Mouse (Mus musculus) kidney, adult 2 months (tissue): ENCODE results near the gene Cnot1. TPM values are rescaled to one million over a fixed set of nuclear protein-coding genes. Genes with fewer than 3 reads are reported as not detected.

Source experiments
- DNase-seq: peaks from one replicate; pipeline ENCODE4 v3.0.0; 2021
- H3K27ac ChIP-seq: fragments of 200-500 bp; 2 replicates; pipeline ENCODE4 v1.5.1; 2012; ENCODE audit warnings: low read depth, low read length, control low read depth, inconsistent platforms; ENCODE audit not compliant: insufficient read depth
- H3K27me3 ChIP-seq: fragments of 200-500 bp; replicated peaks from 2 replicates; pipeline ENCODE4 v1.6.1; 2012; ENCODE audit warnings: mild to moderate bottlenecking, moderate library complexity, low read length, inconsistent platforms; ENCODE audit not compliant: control insufficient read depth, insufficient read depth
- H3K36me3 ChIP-seq: fragments of 200-500 bp; 2 replicates; pipeline ENCODE4 v1.6.1; 2012; ENCODE audit warnings: mild to moderate bottlenecking, moderate library complexity, low read length, inconsistent platforms; ENCODE audit not compliant: control insufficient read depth, insufficient read depth
- H3K4me1 ChIP-seq: fragments of 200-500 bp; 2 replicates; pipeline ENCODE4 v1.6.1; 2011; ENCODE audit warnings: low read length; ENCODE audit not compliant: control insufficient read depth, insufficient read depth
- H3K4me3 ChIP-seq: fragments of 200-500 bp; 2 replicates; pipeline ENCODE4 v1.5.1; 2011; ENCODE audit warnings: mild to moderate bottlenecking, low read depth, low read length, control low read depth; ENCODE audit not compliant: insufficient read depth
- CTCF ChIP-seq: fragments of 200-500 bp; conservative IDR thresholded peaks from 2 replicates; pipeline ENCODE4 v1.5.1; 2011; ENCODE audit warnings: low read depth, mild to moderate bottlenecking, control low read depth, low read length, moderate library complexity, mixed read lengths; ENCODE audit not compliant: insufficient read depth, insufficient read length
- POLR2A ChIP-seq: fragments of 200-500 bp; IDR thresholded peaks from one replicate; pipeline ENCODE4 v1.6.1; 2011; ENCODE audit warnings: low read depth, low read length, control low read depth
- WGBS: fragments of 180-500 bp; shearing (Covaris S2); methylation state at CpG from one replicate; pipeline ENCODE4 v1.1.7; 2018; 5-methylcytosine and 5-hydroxymethylcytosine counted together
- polyA plus RNA-seq: library from polyadenylated mRNA; depleted of rRNA; stranded (reverse); fragments of >200 nt; gene quantifications from 2 replicates; pipeline ENCODE4 v1.2.3, GENCODE M21; 2012

Gene Cnot1
- polyA plus RNA-seq, 1 experiment, result 57.4 TPM

DNA sequence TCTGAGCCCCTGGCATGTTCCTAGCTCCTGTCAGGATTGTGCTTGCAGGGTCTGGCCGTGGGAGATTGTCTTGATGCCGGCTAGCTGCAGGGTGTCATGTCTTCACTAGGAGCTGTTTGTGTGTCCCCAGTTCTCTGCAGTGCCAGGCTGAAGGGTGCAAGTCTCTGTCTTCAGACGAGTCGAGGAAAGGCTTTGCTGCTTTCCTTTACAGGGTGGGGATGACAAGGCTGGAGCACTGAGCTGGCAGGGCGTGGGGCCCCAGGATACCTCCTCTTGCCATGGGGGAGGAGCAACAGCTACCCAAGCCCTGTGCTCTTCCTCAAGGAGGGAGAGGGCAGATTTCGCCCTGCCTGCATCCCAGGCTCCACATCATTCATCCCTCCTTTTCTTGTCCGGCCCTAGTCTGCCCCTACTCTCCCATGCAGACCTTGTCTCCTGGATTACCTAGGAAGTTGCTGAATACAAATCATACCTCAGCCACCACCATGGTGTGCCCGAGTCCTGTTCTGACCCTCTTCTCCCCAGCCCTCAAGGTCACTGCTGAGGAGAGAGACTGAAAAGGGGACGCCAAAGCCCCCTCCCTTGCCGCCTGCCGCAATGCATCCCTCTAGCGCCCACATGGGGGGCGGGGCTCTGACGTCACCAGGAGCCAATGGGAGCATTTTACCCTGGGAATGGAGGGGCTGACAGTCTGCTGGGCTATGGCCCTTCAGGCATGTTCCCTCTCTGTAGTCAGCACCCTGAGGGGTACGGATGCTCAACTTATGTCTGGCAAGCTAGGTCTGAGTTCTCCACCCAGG, 103.6 kb downstream of the Cnot1 start:
- TF ChIP-seq CTCF, result no peak
- 8% methylated on average over 15 of the region's 15 CpGs for whole genome bisulfite sequencing
- peak overlapping the region; percentile 55 for H3K4me3 ChIP-seq
- no peaks in the 10 kb centered on the region for H3K4me1 ChIP-seq
- H3K36me3 ChIP-seq, result no peaks in the 10 kb centered on the region
- no peak for DNase-seq
- no peaks in the 10 kb centered on the region for H3K27me3 ChIP-seq
- H3K27ac ChIP-seq, result no peak overlapping the region

GRCm38 (mm10) chr8:95702480-95703446, 104.5 kb downstream of the Cnot1 start:
- Histone ChIP-seq H3K4me1 (no peaks in the 10 kb centered on the region), H3K27me3 (no peaks in the 10 kb centered on the region), H3K27ac (no peak overlapping the region), H3K36me3 (no peaks in the 10 kb centered on the region), H3K4me3 (peak overlapping the region; percentile 55)
- WGBS, result 3% methylated on average over 34 of the region's 34 CpGs
- peak; percentile 71 for DNase-seq
- TF ChIP-seq POLR2A (no peak), CTCF (no peak)

DNA sequence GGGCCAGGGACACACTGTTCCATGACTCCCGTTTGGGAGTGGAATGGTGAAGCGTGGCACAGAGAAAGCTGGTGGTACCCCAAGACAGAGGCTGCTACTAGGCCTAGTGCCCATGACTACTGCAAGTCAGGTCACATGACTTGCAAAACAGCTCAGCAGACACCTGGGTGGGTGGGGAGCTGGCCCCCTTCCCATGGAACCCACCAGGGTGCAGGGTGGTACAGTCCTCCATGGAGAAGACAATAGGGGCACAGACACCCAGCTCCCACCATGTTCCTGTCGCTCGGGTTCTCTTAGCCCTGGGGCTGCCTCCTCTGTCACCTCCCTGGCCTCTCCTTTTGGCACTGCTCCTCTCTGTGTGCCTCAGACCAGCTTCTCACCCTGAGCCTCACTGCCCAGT, 105.5 kb downstream of the Cnot1 start:
- 70% methylated on average over 4 of the region's 4 CpGs for WGBS
- no peak for DNase-seq
- H3K36me3 ChIP-seq, result no peaks in the 10 kb centered on the region
- H3K27me3 ChIP-seq, result no peaks in the 10 kb centered on the region
- TF ChIP-seq CTCF (no peak), POLR2A (no peak)
- no peak overlapping the region for H3K4me3 ChIP-seq
- H3K4me1 ChIP-seq, result no peaks in the 10 kb centered on the region
- H3K27ac ChIP-seq, result no peak overlapping the region

DNA sequence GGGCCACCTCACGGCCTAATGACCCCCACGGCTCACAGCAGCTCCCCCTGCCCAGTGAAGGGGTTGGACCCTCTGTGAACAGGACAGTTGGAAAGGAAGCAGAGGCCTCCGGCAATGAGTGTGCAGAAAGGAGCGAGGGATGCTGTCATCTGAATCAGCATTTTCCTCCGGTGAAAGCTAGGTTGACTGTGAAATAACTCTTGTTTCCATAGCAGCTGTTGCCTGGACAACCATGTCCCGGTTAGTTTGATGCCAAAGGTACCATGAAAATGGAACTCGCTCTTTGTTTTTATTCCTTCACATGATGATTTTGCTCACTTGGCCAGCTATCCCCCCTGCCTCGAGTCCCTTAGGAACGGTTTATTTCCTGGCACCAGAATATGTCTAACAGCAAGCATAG, 107.0 kb downstream of the Cnot1 start:
- Histone ChIP-seq H3K4me1 (no peaks in the 10 kb centered on the region), H3K27ac (no peak overlapping the region), H3K27me3 (no peaks in the 10 kb centered on the region), H3K36me3 (no peaks in the 10 kb centered on the region), H3K4me3 (no peak overlapping the region)
- DNase-seq, result no peak
- WGBS, result 52% methylated on average over 9 of the region's 9 CpGs
- TF ChIP-seq CTCF (no peak), POLR2A (no peak)

GRCm38 (mm10) chr8:95698179-95698578, 109.1 kb downstream of the Cnot1 start:
- Histone ChIP-seq H3K4me3 (no peak overlapping the region), H3K36me3 (no peaks in the 10 kb centered on the region), H3K27me3 (no peaks in the 10 kb centered on the region), H3K27ac (no peak overlapping the region), H3K4me1 (no peaks in the 10 kb centered on the region)
- no peak for TF ChIP-seq CTCF
- no peak for TF ChIP-seq POLR2A
- WGBS, result 27% methylated on average over 6 of the region's 6 CpGs
- no peak for DNase-seq

DNA sequence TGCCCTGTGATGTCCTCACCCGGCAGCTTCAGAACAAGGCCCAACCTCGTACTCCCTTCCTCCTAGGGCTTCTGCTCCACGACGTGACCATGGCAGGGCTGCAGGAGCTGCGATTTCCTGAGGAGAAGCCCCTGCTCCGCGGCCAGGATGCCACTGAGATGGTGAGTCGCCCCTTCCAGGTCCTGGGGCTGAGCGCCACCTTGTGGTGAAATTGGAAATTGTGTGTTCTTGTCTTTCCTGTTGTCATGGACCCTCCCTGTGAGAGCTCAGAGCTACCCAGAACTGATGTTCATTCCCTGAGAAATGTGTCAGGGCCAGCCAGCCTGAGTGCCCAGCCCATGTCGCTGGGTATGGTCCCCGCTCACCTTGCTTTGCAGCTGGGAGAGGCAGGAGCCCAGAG, 110.1 kb downstream of the Cnot1 start:
- H3K27me3 ChIP-seq, result no peaks in the 10 kb centered on the region
- 1% methylated on average over 11 of the region's 11 CpGs for WGBS

DNA sequence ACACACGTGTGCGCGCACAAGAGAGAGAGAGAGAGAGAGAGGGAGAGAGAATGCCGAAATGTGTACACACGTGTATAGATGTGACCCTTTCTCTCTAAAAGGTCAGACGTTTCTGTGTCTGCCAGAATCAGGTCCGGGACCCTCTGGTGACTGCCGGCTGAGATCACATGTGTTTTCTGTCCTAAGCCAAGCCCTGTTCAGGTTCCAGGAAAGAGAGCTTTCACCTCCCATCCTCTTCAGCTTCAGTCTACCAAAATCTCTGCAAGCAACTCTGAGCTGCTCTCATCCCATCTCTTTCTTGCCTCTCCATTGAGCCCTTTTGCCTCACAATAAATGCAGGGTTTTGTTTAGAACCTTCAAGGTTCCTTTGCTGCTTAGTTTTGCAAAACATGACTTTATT, 110.6 kb downstream of the Cnot1 start:
- no peak for DNase-seq
- Histone ChIP-seq H3K36me3 (no peaks in the 10 kb centered on the region), H3K4me1 (no peaks in the 10 kb centered on the region), H3K27ac (no peak overlapping the region), H3K4me3 (no peak overlapping the region), H3K27me3 (no peaks in the 10 kb centered on the region)
- WGBS, result 69% methylated on average over 8 of the region's 8 CpGs
- TF ChIP-seq CTCF, result no peak
- TF ChIP-seq POLR2A, result no peak

More for the DNA sequence above, 110.1 kb downstream of the Cnot1 start:
- TF ChIP-seq POLR2A (no peak), CTCF (peak; percentile 85)
- no peaks in the 10 kb centered on the region for H3K36me3 ChIP-seq
- H3K4me3 ChIP-seq, result no peak overlapping the region
- no peak overlapping the region for H3K27ac ChIP-seq
- H3K4me1 ChIP-seq, result no peaks in the 10 kb centered on the region
- DNase-seq, result peak; percentile 66
